Mouse (Mus musculus): Measurements from ENCODE around the gene Atp8b5. TPM values are rescaled to one million over a fixed set of nuclear protein-coding genes. Genes with fewer than 3 reads are reported as not detected.

Gene Atp8b5
- polyA plus RNA-seq, 1 experiment = 1.4 TPM

DNA sequence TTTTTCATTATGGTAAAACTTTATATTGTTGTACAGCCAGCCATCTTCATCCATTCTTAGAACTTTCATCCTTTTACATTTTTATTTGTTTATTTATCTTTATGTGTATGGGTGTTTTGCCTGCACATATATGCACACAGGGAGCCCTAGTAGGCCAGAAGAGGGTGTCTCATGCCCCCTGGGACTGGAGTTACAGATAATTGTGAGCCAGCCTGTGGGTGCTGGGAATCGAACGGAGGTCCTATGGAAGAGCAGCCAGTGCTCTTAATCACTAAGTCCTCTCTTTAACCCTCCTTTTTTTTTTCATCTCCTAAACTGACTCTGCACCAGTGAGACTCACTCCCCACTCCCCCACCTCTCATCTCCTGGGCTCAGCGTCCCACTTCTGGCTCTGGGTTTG is 117.6 kb downstream of the Atp8b5 start:
- Histone ChIP-seq H3K4me1 (ENCODE audit: control insufficient read depth, insufficient read depth, low read length) (peaks cover 11% of the 10 kb centered on the region; the same call in 1 of the 2 replicates), H3K27ac (ENCODE audit: insufficient read depth, low read length) (no peak overlapping the region), H3K4me3 (replicated peaks; ENCODE audit: insufficient read depth, low read depth, low read length) (no peak overlapping the region), H3K27me3 (ENCODE audit: control insufficient read depth, insufficient read depth, low read length) (no peaks in the 10 kb centered on the region)
- 91% methylated on average over 3 of the region's 3 CpGs for WGBS
- no peak for DNase-seq
- TF ChIP-seq CTCF (IDR thresholded peaks at IDR 0.05; ENCODE audit: borderline replicate concordance, insufficient read depth, low read depth, low read length) (no peak), POLR2A (IDR thresholded peaks at IDR 0.05; ENCODE audit: borderline replicate concordance, insufficient read depth, low read length) (no peak)

DNA sequence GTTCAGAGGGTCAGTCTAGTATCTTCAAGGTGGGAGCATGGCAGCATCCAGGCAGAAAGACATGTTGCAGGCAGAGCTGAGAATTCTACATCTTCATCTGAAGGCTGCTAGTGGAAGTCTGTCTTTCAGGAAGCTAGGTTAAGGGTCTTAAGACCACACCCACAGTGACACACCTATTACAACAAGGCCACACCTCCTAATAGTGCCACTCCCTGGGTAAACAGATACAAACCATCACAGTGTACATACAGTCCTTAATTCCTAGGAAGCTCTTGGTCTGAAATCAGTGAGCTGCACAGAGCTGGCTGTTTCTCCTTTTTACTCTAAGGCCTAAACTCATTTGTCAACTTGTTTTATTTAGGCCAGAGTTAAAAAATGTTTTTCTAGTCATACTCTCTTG is 120.0 kb downstream of the Atp8b5 start:
- peaks cover 10% of the 10 kb centered on the region; the same call in 1 of the 2 replicates for H3K4me1 ChIP-seq (ENCODE audit: control insufficient read depth, insufficient read depth, low read length)
- H3K4me3 ChIP-seq (replicated peaks; ENCODE audit: insufficient read depth, low read depth, low read length) = no peak overlapping the region
- no peaks in the 10 kb centered on the region for H3K27me3 ChIP-seq (ENCODE audit: control insufficient read depth, insufficient read depth, low read length)
- TF ChIP-seq CTCF (IDR thresholded peaks at IDR 0.05; ENCODE audit: borderline replicate concordance, insufficient read depth, low read depth, low read length) = no peak
- no peak for TF ChIP-seq POLR2A (IDR thresholded peaks at IDR 0.05; ENCODE audit: borderline replicate concordance, insufficient read depth, low read length)
- no peak overlapping the region for H3K27ac ChIP-seq (ENCODE audit: insufficient read depth, low read length)
- no peak for DNase-seq

DNA sequence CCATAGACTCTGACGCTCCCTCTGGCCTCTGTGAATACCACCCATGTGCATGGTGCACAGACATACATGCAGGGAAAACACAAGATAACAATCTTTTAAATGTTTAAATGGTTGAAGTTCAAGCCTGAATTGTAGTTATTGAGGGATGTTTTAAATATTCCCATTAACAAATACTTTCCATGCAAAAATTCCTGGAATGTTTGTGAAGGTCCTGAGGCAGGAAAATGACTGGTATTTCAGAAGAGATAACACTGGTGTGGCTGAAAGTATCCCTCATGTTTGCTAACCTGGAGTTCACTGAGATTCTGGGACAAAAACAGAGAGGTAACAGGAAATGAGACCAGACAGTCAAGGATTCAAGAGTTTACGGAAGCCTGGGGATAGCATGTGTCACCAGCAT is 122.4 kb downstream of the Atp8b5 start:
- H3K27ac ChIP-seq (ENCODE audit: insufficient read depth, low read length) = peak overlapping the region; percentile 5; the same call in 1 of the 2 replicates
- no peak overlapping the region for H3K4me3 ChIP-seq (replicated peaks; ENCODE audit: insufficient read depth, low read depth, low read length)
- no peak for TF ChIP-seq CTCF (IDR thresholded peaks at IDR 0.05; ENCODE audit: borderline replicate concordance, insufficient read depth, low read depth, low read length)
- no peaks in the 10 kb centered on the region for H3K27me3 ChIP-seq (ENCODE audit: control insufficient read depth, insufficient read depth, low read length)
- peaks cover 11% of the 10 kb centered on the region; the same call in 1 of the 2 replicates for H3K4me1 ChIP-seq (ENCODE audit: control insufficient read depth, insufficient read depth, low read length)
- WGBS = 85% methylated on average over 2 of the region's 2 CpGs
- DNase-seq = no peak

DNA sequence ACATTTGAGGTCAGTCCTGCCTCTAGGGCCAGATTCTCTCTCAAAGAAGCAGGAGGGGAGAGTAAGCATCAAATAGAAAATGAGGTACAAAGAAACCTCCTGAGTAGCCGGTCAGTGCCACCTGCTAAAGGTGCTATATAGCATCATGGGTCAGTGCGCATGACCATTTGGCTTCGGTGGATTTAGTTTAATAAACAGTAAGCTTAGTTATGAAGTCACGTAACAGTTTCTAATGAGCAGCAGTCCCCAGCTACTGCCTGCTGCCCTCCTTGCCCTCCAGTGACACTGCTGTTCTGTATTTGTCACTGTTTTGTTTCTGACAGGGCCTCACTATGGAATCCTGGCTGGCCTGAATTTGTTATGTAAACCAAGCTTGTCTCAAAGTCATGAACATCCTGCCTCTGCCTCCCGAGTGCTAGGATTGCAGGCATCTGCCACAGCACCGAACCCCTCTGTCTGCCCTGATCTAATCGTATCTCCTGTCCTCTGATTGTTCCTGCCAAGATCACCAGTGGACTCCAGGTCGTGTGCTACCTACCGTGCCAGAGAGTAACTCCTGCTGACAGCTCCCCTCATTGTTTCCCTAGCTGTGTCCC is 123.0 kb downstream of the Atp8b5 start:
- Histone ChIP-seq H3K4me3 (replicated peaks; ENCODE audit: insufficient read depth, low read depth, low read length) (no peak overlapping the region), H3K27me3 (ENCODE audit: control insufficient read depth, insufficient read depth, low read length) (no peaks in the 10 kb centered on the region), H3K27ac (ENCODE audit: insufficient read depth, low read length) (peak overlapping the region; percentile 5), H3K4me1 (ENCODE audit: control insufficient read depth, insufficient read depth, low read length) (peaks cover 16% of the 10 kb centered on the region)
- DNase-seq = peak in 1 of 2 experiments; percentile 50
- 35% methylated on average over 9 of the region's 9 CpGs for WGBS
- TF ChIP-seq CTCF (IDR thresholded peaks at IDR 0.05; ENCODE audit: borderline replicate concordance, insufficient read depth, low read depth, low read length) (no peak), POLR2A (IDR thresholded peaks at IDR 0.05; ENCODE audit: borderline replicate concordance, insufficient read depth, low read length) (no peak)

DNA sequence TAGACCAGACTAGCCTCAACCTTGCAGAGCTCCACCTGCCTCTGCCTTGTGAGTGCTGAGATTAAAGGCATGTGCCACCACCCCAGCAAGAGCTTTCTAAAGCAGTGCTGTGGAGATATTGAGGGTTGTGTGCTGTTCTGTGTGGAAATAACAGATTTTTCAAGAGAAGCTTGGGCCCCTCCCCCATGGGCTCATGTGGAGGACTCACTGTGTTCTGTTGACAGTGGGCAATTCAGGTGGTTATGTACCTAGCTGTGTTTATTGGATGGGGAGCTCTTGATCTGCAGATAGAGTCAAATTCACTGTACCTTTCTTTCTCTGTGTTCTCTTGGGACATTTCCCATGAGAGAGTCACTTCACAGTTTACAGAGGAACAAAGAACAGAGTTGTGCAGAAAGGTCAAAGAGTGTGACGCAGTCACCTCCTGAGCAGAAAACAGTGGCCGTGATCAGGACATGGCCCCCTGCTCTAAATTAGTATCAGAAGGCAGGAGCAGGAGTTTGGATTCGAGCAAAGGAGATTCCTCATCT is 124.6 kb downstream of the Atp8b5 start:
- WGBS = 79% methylated on average over 3 of the region's 3 CpGs
- peaks cover 16% of the 10 kb centered on the region for H3K4me1 ChIP-seq (ENCODE audit: control insufficient read depth, insufficient read depth, low read length)
- H3K4me3 ChIP-seq (replicated peaks; ENCODE audit: insufficient read depth, low read depth, low read length) = no peak overlapping the region
- no peaks in the 10 kb centered on the region for H3K27me3 ChIP-seq (ENCODE audit: control insufficient read depth, insufficient read depth, low read length)
- H3K27ac ChIP-seq (ENCODE audit: insufficient read depth, low read length) = no peak overlapping the region
- no peak for DNase-seq
- TF ChIP-seq POLR2A (IDR thresholded peaks at IDR 0.05; ENCODE audit: borderline replicate concordance, insufficient read depth, low read length) (no peak), CTCF (IDR thresholded peaks at IDR 0.05; ENCODE audit: borderline replicate concordance, insufficient read depth, low read depth, low read length) (no peak)

DNA sequence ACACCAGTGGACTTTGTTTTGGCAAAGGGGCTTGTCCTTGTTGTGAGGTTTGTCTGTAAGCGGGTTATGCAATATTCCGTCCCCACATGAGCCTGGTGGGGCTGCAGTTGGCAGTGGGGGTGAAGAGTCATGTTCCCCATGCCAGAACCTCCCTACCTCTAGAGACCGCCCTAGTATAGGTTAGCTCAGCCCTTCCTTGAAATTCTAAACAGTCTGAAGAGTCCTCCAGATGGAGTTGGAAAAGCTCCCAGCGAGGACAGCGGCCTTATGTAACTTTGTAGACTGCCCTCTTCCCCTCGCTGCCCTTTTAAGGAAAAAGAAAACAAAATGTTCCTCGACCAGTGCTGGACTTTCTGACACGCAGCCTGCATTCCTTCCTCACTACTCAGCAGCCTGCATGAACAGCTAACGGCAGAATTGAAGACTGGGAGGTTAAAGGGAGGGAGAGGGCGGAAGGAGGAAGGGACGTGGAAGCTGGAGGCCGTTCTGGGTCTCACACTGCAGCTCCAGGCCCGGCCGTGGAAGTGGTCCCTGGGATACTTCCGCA is 127.5 kb downstream of the Atp8b5 start:
- Histone ChIP-seq H3K27me3 (ENCODE audit: control insufficient read depth, insufficient read depth, low read length) (no peaks in the 10 kb centered on the region), H3K27ac (ENCODE audit: insufficient read depth, low read length) (peak overlapping the region; percentile 76), H3K4me3 (replicated peaks; ENCODE audit: insufficient read depth, low read depth, low read length) (no peak overlapping the region), H3K4me1 (ENCODE audit: control insufficient read depth, insufficient read depth, low read length) (peaks cover 24% of the 10 kb centered on the region)
- TF ChIP-seq CTCF (IDR thresholded peaks at IDR 0.05; ENCODE audit: borderline replicate concordance, insufficient read depth, low read depth, low read length) (no peak), POLR2A (IDR thresholded peaks at IDR 0.05; ENCODE audit: borderline replicate concordance, insufficient read depth, low read length) (0 out of 2 replicates have a peak, but pooled peaks have one; percentile 19)
- 31% methylated on average over 15 of the region's 15 CpGs for WGBS
- DNase-seq = peak; percentile 67 to 75

DNA sequence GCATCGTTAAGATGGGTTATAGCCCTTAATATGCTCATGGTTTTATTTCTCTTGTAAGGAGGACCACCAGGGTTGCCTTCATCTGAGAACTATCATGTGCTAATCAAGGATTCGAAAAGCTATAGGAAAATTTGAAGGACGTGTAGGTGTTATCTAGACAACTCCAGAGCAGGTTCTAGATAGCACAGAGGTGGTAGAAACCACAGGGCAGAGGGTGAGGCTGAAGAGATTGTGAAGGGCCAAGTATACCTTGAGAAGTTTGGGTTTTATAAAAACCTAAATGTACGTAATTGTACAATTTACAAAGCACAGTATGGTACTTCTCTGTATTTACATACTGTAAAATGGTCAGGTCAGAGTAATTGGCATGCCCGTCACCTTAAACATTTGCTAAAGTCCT is 128.2 kb downstream of the Atp8b5 start:
- DNase-seq = no peak
- peaks cover 25% of the 10 kb centered on the region for H3K4me1 ChIP-seq (ENCODE audit: control insufficient read depth, insufficient read depth, low read length)
- WGBS = 92% methylated on average over 5 of the region's 5 CpGs
- H3K4me3 ChIP-seq (replicated peaks; ENCODE audit: insufficient read depth, low read depth, low read length) = no peak overlapping the region
- TF ChIP-seq CTCF (IDR thresholded peaks at IDR 0.05; ENCODE audit: borderline replicate concordance, insufficient read depth, low read depth, low read length) (no peak), POLR2A (IDR thresholded peaks at IDR 0.05; ENCODE audit: borderline replicate concordance, insufficient read depth, low read length) (no peak)
- H3K27ac ChIP-seq (ENCODE audit: insufficient read depth, low read length) = peak overlapping the region; percentile 76; the same call in 1 of the 2 replicates
- no peaks in the 10 kb centered on the region for H3K27me3 ChIP-seq (ENCODE audit: control insufficient read depth, insufficient read depth, low read length)

DNA sequence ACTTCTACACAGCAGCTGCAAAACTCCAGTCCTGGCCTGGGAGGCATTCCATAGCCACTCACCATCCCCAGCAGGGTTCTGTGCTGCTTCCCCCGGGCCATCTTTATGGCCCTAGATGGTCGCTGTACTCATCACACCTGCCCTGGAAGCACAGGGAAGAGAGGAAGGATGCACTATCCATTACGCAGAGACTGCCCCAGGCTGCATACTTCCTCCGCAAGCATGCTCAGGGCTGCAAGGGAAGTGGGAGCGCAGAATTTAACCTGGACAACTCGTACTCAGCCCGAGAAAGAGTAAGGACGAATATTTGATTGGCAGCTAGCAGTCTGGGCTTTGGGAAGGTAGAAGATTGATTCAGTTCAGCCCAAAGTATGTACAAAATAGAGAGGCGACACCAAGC is 128.9 kb downstream of the Atp8b5 start:
- no peak overlapping the region for H3K4me3 ChIP-seq (replicated peaks; ENCODE audit: insufficient read depth, low read depth, low read length)
- peaks cover 27% of the 10 kb centered on the region for H3K4me1 ChIP-seq (ENCODE audit: control insufficient read depth, insufficient read depth, low read length)
- WGBS = 82% methylated on average over 9 of the region's 9 CpGs
- no peaks in the 10 kb centered on the region for H3K27me3 ChIP-seq (ENCODE audit: control insufficient read depth, insufficient read depth, low read length)
- no peak for TF ChIP-seq CTCF (IDR thresholded peaks at IDR 0.05; ENCODE audit: borderline replicate concordance, insufficient read depth, low read depth, low read length)
- no peak for TF ChIP-seq POLR2A (IDR thresholded peaks at IDR 0.05; ENCODE audit: borderline replicate concordance, insufficient read depth, low read length)
- H3K27ac ChIP-seq (ENCODE audit: insufficient read depth, low read length) = no peak overlapping the region
- DNase-seq = no peak

Data from cerebellum, adult 2 months (tissue).